Mouse (Mus musculus) spleen, adult 2 months (tissue): ENCODE results near the gene Rsf1. TPM values are rescaled to one million over a fixed set of nuclear protein-coding genes. Genes with fewer than 3 reads are reported as not detected.

Experiments used
- DNase-seq, 2 experiments: peaks; one replicate each; pipeline versions ENCODE4 v3.0.0 to v3.0.0-alpha.2; 2012 to 2021; ENCODE audit warnings: low spot score in 2 of 2, low read depth in 1 of 2
- H3K27ac ChIP-seq: fragments of 200-500 bp; 2 replicates; pipeline ENCODE4 v1.5.1; 2012; ENCODE audit warnings: low read length, inconsistent platforms; ENCODE audit not compliant: insufficient read depth
- H3K27me3 ChIP-seq: fragments of 200-500 bp; 2 replicates; pipeline ENCODE4 v1.6.1; 2012; ENCODE audit warnings: mild to moderate bottlenecking, moderate library complexity, low read length, inconsistent platforms; ENCODE audit not compliant: control insufficient read depth, insufficient read depth
- H3K36me3 ChIP-seq: fragments of 200-500 bp; 2 replicates; pipeline ENCODE4 v1.6.1; 2012; ENCODE audit warnings: mild to moderate bottlenecking, low read length, inconsistent platforms; ENCODE audit not compliant: control insufficient read depth, insufficient read depth
- H3K4me1 ChIP-seq: fragments of 200-500 bp; 2 replicates; pipeline ENCODE4 v1.6.1; 2011; ENCODE audit warnings: inconsistent platforms; ENCODE audit not compliant: control insufficient read depth, insufficient read depth, insufficient read length
- H3K4me3 ChIP-seq: fragments of 200-500 bp; 2 replicates; pipeline ENCODE4 v1.5.1; 2011; ENCODE audit warnings: mild to moderate bottlenecking, inconsistent platforms; ENCODE audit not compliant: insufficient read depth, insufficient read length; ENCODE audit errors: extremely low read depth
- CTCF ChIP-seq: fragments of 200-500 bp; IDR thresholded peaks from 2 replicates; pipeline ENCODE4 v1.5.1; 2011; ENCODE audit warnings: mild to moderate bottlenecking, inconsistent platforms; ENCODE audit not compliant: insufficient read depth, insufficient read length, insufficient replicate concordance; ENCODE audit errors: extremely low read depth
- POLR2A ChIP-seq: fragments of 200-500 bp; IDR thresholded peaks from 2 replicates; pipeline ENCODE4 v1.6.1; 2011; ENCODE audit warnings: low read depth, low read length, inconsistent platforms
- WGBS: fragments of 180-500 bp; shearing (Covaris S2); methylation state at CpG from one replicate; pipeline ENCODE4 v1.1.7; 2018; 5-methylcytosine and 5-hydroxymethylcytosine counted together
- polyA plus RNA-seq: library from polyadenylated mRNA; depleted of rRNA; stranded (reverse); fragments of >200 nt; gene quantifications from 2 replicates; pipeline ENCODE4 v1.2.3, GENCODE M21; 2012

Rsf1 gene
- polyA plus RNA-seq, 1 experiment = 1.8 TPM

DNA sequence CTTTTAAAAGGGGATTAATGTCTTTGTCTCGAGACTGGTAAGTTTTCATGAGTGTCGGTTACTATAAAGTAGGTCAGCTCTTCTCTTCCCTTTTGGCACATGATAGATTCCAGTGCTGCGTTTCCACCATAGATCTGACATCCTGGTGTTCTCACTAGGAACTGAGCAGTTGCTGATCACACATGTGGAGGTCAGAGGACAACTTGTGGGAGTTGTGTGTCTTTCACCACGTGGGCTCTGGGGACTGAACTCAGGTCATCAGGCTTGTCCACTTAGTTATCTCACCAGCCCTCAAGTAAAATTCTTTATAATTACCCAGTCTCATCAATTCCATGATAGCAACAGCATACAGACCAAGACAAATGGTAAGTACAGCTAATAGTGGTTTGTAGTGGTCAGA is 10.3 kb upstream of the Rsf1 start:
- no peak for DNase-seq
- TF ChIP-seq POLR2A = no peak
- TF ChIP-seq CTCF = no peak

GRCm38 (mm10) chr7:97570389-97570788 is 9.3 kb upstream of the Rsf1 start:
- no peak for DNase-seq
- 95% methylated on average over 1 of the region's 1 CpGs for WGBS
- Histone ChIP-seq H3K4me3 (no peak overlapping the region), H3K36me3 (0 out of 2 replicates have a peak, but pooled peaks cover 1% of the 10 kb centered on the region), H3K27me3 (no peaks in the 10 kb centered on the region), H3K4me1 (no peaks in the 10 kb centered on the region), H3K27ac (no peak overlapping the region)
- no peak for TF ChIP-seq POLR2A
- TF ChIP-seq CTCF = peak; percentile 26; the same call in 1 of the 2 replicates

More for the DNA sequence above, 10.3 kb upstream of the Rsf1 start:
- Histone ChIP-seq H3K27me3 (no peaks in the 10 kb centered on the region), H3K4me3 (no peak overlapping the region), H3K36me3 (0 out of 2 replicates have a peak, but pooled peaks cover 1% of the 10 kb centered on the region), H3K4me1 (no peaks in the 10 kb centered on the region), H3K27ac (no peak overlapping the region)
- 83% methylated on average over 4 of the region's 4 CpGs for WGBS

DNA sequence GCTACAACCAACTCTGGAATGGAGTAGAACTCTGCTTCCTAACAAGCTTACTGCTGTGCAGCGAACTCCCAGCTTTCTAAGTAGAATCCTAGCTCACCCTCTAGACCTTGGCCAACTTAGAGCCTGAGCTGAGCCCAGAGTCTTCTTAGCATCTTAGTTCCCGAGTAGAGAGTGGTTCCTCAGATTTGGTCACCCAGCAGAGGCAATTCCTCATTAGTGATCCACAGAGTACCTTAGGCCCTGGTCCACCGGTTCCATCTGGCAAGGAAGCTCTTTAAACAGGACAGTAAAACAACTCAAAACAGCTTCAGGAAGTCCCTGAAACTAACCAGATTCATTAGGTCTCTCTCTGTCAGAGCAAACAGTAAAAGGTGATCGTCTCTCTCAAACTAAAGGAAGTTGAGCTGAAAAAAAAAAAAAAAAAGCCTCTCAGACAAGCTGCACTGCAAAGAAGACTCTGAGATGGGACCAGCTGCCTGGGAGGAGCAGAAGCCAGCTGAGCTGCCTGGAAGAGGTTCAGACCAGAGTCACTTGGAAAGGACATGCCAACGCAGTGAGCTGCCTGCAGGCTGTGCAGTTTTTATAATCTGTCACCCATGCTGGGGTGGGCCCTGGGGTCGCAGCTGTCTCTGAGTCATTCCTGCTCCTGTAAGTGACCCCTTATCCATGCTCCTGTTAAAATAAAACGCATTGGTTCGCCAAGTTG is 1.2 kb upstream of the Rsf1 start:
- no peak for DNase-seq
- TF ChIP-seq CTCF (no peak), POLR2A (no peak)
- peak overlapping the region; percentile 57; the same call in 1 of the 2 replicates for H3K27ac ChIP-seq
- no peaks in the 10 kb centered on the region; the same call in 1 of the 2 replicates for H3K4me1 ChIP-seq
- no peaks in the 10 kb centered on the region for H3K27me3 ChIP-seq
- no peaks in the 10 kb centered on the region for H3K36me3 ChIP-seq
- peak overlapping the region; percentile 83 for H3K4me3 ChIP-seq
- WGBS = 35% methylated on average over 8 of the region's 8 CpGs

DNA sequence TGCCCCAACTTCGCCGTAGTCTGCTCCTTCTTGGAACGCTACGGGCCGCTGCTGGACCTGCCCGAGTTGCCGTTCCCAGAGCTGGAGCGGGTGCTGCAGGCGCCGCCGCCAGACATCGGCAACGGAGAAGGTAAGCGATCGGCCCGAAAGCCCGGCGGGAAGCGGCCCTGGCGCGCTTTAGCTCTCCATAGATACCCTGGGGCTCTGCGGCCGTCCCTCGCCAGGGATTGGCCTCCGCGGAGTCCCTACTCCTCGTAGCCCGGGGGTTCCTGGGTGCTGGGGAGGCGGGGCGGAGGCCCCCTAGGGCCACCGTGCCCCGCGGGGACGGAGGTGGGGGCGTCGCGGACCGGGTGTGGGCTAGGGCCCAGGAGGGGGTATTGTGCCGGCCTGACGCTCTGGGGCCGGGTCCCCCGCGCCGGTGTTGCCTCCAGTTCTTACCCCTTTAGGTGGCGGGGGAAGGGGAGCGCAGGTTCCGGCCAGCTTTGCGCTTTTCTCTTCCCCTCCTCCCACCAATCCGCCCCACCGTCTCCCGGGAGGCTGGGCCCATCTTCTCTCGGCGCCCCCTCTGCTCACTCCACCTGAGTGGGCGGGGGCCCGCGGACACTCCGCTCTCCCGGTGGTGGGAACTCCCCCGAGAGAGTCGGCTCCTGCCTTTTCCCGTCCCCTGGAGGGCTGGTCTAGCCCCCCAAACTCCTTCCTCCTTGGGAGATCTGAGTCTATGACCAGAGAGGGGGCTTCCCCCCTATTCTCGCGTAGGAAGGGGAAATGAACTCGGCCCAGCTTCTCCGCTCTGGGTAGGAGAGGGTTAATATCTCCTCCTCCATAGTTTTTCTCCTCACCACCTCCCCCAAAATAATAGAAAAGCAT is 520 bp downstream of the Rsf1 start:
- H3K27me3 ChIP-seq = no peaks in the 10 kb centered on the region
- H3K27ac ChIP-seq = peak overlapping the region; percentile 94
- H3K4me3 ChIP-seq = peak overlapping the region; percentile 83
- TF ChIP-seq POLR2A (no peak), CTCF (no peak)
- no peaks in the 10 kb centered on the region; the same call in 1 of the 2 replicates for H3K4me1 ChIP-seq
- H3K36me3 ChIP-seq = no peaks in the 10 kb centered on the region
- DNase-seq = peak in 1 of 2 experiments; percentile 40
- WGBS = under 1% methylated on average over 61 of the region's 65 CpGs

DNA sequence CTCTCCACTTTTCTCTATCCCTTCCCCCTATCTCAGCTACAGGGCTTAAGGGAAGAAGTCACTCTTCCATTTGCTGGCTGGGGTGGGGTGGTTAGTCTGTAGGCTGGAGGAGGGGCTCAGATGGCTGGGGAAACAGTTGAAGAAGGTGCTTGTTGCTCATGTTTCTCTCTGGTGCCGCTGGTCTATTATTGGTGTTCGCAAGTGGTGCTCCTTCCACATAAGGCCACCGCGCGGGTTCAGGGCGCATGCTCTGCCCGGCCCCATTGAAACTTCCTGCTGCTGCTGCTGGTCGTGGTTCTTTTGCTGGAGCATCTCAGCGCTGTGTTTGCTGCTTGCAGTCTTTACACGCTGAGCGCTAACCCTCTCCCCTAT is 1.1 kb downstream of the Rsf1 start:
- H3K27ac ChIP-seq = peak overlapping the region; percentile 94
- no peaks in the 10 kb centered on the region; the same call in 1 of the 2 replicates for H3K4me1 ChIP-seq
- DNase-seq = peak; percentile 77 to 88
- TF ChIP-seq CTCF (no peak), POLR2A (peak; percentile 45; the same call in 1 of the 2 replicates)
- peak overlapping the region; percentile 83 for H3K4me3 ChIP-seq
- WGBS = 1% methylated on average over 11 of the region's 11 CpGs
- H3K36me3 ChIP-seq = no peaks in the 10 kb centered on the region
- H3K27me3 ChIP-seq = no peaks in the 10 kb centered on the region

DNA sequence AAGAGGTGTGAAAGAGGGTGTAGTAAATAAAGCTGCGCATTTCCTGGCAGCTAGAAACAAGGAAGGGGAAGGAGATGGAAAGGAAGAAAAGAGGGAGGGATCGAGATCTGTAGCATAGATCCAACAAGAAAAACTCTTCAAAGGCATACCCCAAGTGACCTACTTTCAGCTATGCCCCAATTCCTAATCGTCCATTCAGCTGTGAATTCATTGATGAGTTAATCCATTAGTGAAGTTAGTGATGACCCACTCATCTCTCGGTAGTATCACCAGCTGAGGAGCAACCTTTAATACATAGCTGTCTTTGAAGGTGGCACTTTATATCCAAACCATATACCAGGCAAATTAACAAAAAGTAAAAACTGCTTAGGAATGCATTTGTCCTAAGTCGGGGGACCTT is 8.8 kb downstream of the Rsf1 start:
- Histone ChIP-seq H3K27me3 (no peaks in the 10 kb centered on the region), H3K36me3 (no peaks in the 10 kb centered on the region), H3K4me1 (peaks cover 8% of the 10 kb centered on the region; the same call in 1 of the 2 replicates), H3K4me3 (no peak overlapping the region), H3K27ac (no peak overlapping the region)
- no peak for DNase-seq
- TF ChIP-seq CTCF (no peak), POLR2A (no peak)
- 87% methylated on average over 5 of the region's 5 CpGs for WGBS
